Mouse (Mus musculus): ENCODE measurements at regions not wholly inside any gene's neighbourhood (a gene's known extent, or its start where the extent isn't known, plus 50 kb on each side); places are given as distances from the start of the nearest gene placed in this dataset.

GRCm38 (mm10) chr13:69952061-69952460 lies 149.9 kb downstream of the Med10 start:
- TF ChIP-seq POLR2A (IDR thresholded peaks at IDR 0.05; ENCODE audit: extremely low read depth, insufficient read depth, low read length) = no peak
- TF ChIP-seq CTCF (IDR thresholded peaks at IDR 0.05; ENCODE audit: extremely low read depth, insufficient read depth, low read length) = no peak

Measured in cortical plate, adult 2 months (tissue).